Mouse (Mus musculus) intestine, postnatal 0 days (tissue): ENCODE measurements around the gene Gm11985. TPM values are rescaled to one million over a fixed set of nuclear protein-coding genes. Genes with fewer than 3 reads are reported as not detected.

Experiments
- ATAC-seq: fragments of 200-750 bp; cut with Nextera tagmentation; 2 replicates; pipeline ENCODE4 v1.8.0; 2017; ENCODE audit warnings: mild to moderate bottlenecking, moderate TSS enrichment, moderate library complexity
- H3K27ac ChIP-seq: fragments of 300-500 bp; sonication (generic); 2 replicates; pipeline ENCODE4 v1.5.1; 2014; ENCODE audit warnings: mild to moderate bottlenecking, low read depth, low read length, moderate library complexity
- H3K27me3 ChIP-seq: fragments of 300-500 bp; sonication (generic); replicated peaks from 2 replicates; pipeline ENCODE4 v1.6.1; 2014; ENCODE audit warnings: low read length, mixed read lengths; ENCODE audit not compliant: control insufficient read depth, insufficient read depth
- H3K36me3 ChIP-seq: fragments of 300-500 bp; sonication (generic); 2 replicates; pipeline ENCODE4 v1.6.1; 2014; ENCODE audit warnings: mild to moderate bottlenecking, moderate library complexity; ENCODE audit not compliant: control insufficient read depth, insufficient read depth
- H3K4me1 ChIP-seq: fragments of 300-500 bp; sonication (generic); replicated peaks from 2 replicates; pipeline ENCODE4 v1.6.1; 2014; ENCODE audit warnings: antibody characterized with exemption, low read length, mixed read lengths; ENCODE audit not compliant: control insufficient read depth, insufficient read depth
- H3K4me2 ChIP-seq: fragments of 300-500 bp; sonication (generic); replicated peaks from 2 replicates; pipeline ENCODE4 v1.6.1; 2014; ENCODE audit warnings: low read depth, mild to moderate bottlenecking, moderate library complexity
- H3K4me3 ChIP-seq: fragments of 300-500 bp; sonication (generic); 2 replicates; pipeline ENCODE4 v1.5.1; 2014; ENCODE audit warnings: low read depth, low read length
- H3K9ac ChIP-seq: fragments of 300-500 bp; sonication (generic); 2 replicates; pipeline ENCODE4 v1.6.1; 2014; ENCODE audit warnings: mild to moderate bottlenecking, low read depth, low read length
- H3K9me3 ChIP-seq: fragments of 300-500 bp; sonication (generic); 2 replicates; pipeline ENCODE4 v1.6.1; 2016; ENCODE audit warnings: mixed run types; ENCODE audit not compliant: control insufficient read depth
- CTCF ChIP-seq: sonication (generic); IDR thresholded peaks from 2 replicates; pipeline ENCODE4 v1.5.1; 2016; ENCODE audit warnings: low read depth, mild to moderate bottlenecking, control low read depth, antibody characterized with exemption, moderate library complexity
- WGBS: fragments of 180-500 bp; shearing (Covaris S2); extraction: QIAGEN DNeasy Blood & Tissue Kit; methylation state at CpG from one replicate; pipeline ENCODE4 v1.1.7; 2014; 5-methylcytosine and 5-hydroxymethylcytosine counted together
- polyA plus RNA-seq: library from polyadenylated mRNA; unstranded; fragments of >200 nt; fragmentation: Nextera tagmentation; extraction: Ambion mirVana; gene quantifications from 2 replicates; pipeline ENCODE4 v1.2.1, GENCODE M21; 2015

Gene Gm11985
- polyA plus RNA-seq, 1 experiment from 2014 or later: not detected

DNA sequence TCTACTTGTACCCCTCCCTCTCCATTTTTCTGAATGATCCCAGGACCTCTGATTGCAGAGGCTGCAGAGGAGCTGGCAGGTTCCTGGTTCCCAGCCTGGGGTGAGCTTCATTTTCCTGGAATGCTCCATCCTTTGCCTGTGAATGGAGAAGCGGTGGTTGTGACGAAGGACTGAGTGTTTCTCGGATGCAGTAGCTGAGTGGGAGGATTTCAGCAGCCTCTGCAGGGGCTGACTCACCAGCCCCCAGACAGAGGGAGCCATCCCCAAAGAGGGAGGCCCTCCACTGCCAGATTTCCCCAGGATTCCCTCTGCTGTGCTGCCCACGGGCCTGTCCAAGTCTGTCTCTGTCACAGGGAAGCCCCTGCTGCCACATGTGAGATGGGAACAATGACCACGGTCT is 54.0 kb downstream of the Gm11985 start:
- ATAC-seq: no peak

DNA sequence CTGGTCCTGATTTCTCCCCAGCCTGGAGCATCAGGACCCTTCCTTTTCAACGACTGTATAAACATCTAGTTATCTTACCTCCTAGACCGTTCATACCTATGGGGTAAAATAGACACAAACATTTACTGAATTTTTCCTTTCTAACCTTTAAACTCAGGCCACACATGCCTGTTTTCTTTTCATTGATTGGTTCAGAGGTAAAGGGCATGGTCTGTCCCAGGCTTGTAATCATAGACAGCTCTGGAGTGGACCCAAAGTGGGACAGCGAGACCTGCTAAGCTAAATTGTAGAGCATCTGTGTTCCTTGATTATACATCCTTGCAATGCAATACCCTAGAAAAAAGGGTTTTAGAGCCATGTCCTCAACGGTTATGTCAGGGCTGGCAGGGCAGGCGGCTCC is 54.6 kb downstream of the Gm11985 start:
- Histone ChIP-seq H3K9ac (no peak overlapping the region), H3K27me3 (no peaks in the 10 kb centered on the region), H3K36me3 (no peaks in the 10 kb centered on the region), H3K4me3 (no peak overlapping the region), H3K4me1 (no peaks in the 10 kb centered on the region), H3K9me3 (no peaks in the 10 kb centered on the region), H3K27ac (no peak overlapping the region), H3K4me2 (no peak overlapping the region)
- no peak for TF ChIP-seq CTCF
- 81% methylated on average over 5 of the region's 5 CpGs for WGBS
- ATAC-seq: no peak

More for the DNA sequence above, 54.0 kb downstream of the Gm11985 start:
- no peak overlapping the region for H3K4me3 ChIP-seq
- no peak overlapping the region for H3K9ac ChIP-seq
- no peaks in the 10 kb centered on the region for H3K36me3 ChIP-seq
- H3K27ac ChIP-seq: no peak overlapping the region
- no peak overlapping the region for H3K4me2 ChIP-seq
- TF ChIP-seq CTCF: no peak
- 89% methylated on average over 5 of the region's 5 CpGs for WGBS
- no peaks in the 10 kb centered on the region for H3K27me3 ChIP-seq
- H3K9me3 ChIP-seq: no peaks in the 10 kb centered on the region
- no peaks in the 10 kb centered on the region for H3K4me1 ChIP-seq

Other genes with a start within 250 kb of the Gm11985 start
- gene Adcy1, start 125.1 kb downstream of the Gm11985 start, polyA plus RNA-seq: 0.40 and 0.52 TPM in 2 replicates
- gene Igfbp1, start 9.2 kb upstream of the Gm11985 start, polyA plus RNA-seq: 0.12 TPM in 1 of 2 replicates, not detected in the other
- gene Igfbp3, start 25.4 kb upstream of the Gm11985 start, polyA plus RNA-seq: 52.7 and 57.1 TPM in 2 replicates